Mouse (Mus musculus): ENCODE data around the gene Eomes. TPM values are rescaled to one million over a fixed set of nuclear protein-coding genes. Genes with fewer than 3 reads are reported as not detected.

The Eomes gene
- polyA plus RNA-seq (2012; ENCODE audit: low replicate concordance): 23.5 and 81.3 TPM in 2 replicates

DNA sequence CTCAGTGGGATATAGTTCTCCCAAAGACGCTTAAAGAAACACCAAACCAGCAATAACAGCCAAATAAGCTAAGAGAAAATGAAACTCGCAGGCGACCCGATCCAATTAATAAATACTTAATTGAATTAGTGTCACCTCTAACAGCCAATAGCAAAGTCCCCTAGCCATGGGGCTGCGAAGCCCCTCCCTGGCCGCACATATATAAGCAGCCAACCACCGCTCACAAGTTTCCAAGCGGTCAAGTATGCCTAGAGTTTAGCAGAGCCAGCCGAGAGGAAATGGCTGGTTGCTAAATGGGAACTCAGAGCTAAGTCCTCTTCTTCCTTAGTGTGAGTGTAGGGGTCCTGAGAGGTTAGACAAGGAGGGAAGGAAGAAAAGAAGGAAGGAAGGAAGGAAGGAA, at the start of gene Eomes:
Gene Eomes (plus strand): TSS at position 252 of the 400 bp plus-strand sequence.

DNA sequence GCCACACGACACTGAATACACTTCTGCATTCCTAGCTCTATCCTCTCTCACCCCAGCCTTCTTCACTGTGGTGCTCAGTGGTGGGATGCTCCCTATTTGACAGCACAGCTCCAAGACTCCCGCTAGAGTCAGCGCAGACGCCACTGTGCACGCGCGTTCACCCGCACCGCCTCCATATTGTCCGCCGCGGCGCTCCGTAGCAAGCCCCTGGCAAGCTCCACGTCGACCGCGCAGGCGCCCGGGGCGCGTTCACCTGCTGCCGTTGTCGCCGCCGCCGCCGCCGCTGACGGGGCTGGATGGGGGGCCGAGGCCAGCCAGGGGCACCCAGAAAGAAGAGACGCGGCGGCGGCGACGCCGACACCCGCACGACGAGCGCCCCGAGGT, 28.0 kb downstream of the Eomes start, which contains the start of gene Golga4:
Gene Golga4 (plus strand): TSS at position 248 of the 384 bp plus-strand sequence.

Other genes with a start within 250 kb of the Eomes start
- gene Golga4, start 28.1 kb downstream of the Eomes start, polyA plus RNA-seq (2012; ENCODE audit: low replicate concordance): 12.4 and 15.8 TPM in 2 replicates
- gene Itga9, start 128.5 kb downstream of the Eomes start, polyA plus RNA-seq (2012; ENCODE audit: low replicate concordance): 4.2 and 6.4 TPM in 2 replicates

All from hematopoietic multipotent progenitor cell, adult 10-12 weeks (in vitro differentiated cells).